Mouse (Mus musculus) MEL (cell line): Measurements from ENCODE around the gene Ptgis. TPM values are rescaled to one million over a fixed set of nuclear protein-coding genes. Genes with fewer than 3 reads are reported as not detected.

Experiments
- DNase-seq: peaks from one replicate; pipeline ENCODE4 v3.0.0; 2011; ENCODE audit warnings: low read depth, low spot score
- H3K27ac ChIP-seq: 2 replicates; pipeline ENCODE4 v1.5.1; 2012; ENCODE audit warnings: low read depth, mild to moderate bottlenecking, control low read depth, low read length, moderate library complexity; ENCODE audit not compliant: control insufficient read depth
- H3K27me3 ChIP-seq, 2 experiments: fragments of 150-350 bp in 1 of 2; sonication (generic) in 1 of 2; 2 replicates each; pipeline ENCODE4 v1.6.1; 2012; ENCODE audit warnings: low read length in 2 of 2, mild to moderate bottlenecking in 2 of 2, improper control_type of control experiment in 1 of 2, moderate library complexity in 1 of 2; ENCODE audit not compliant: insufficient read depth in 2 of 2, control insufficient read depth in 1 of 2
- H3K36me3 ChIP-seq, 2 experiments: 2 replicates each; pipeline ENCODE4 v1.6.1; 2012 to 2014; ENCODE audit warnings: low read length in 2 of 2, improper control_type of control experiment in 1 of 2, inconsistent platforms in 1 of 2, mild to moderate bottlenecking in 1 of 2; ENCODE audit not compliant: insufficient read depth in 2 of 2, control insufficient read depth in 1 of 2
- H3K4me1 ChIP-seq, 2 experiments: fragments of 150-350 bp in 1 of 2; sonication (generic) in 1 of 2; 2 replicates each; pipeline ENCODE4 v1.6.1; 2012; ENCODE audit warnings: low read length in 2 of 2, improper control_type of control experiment in 1 of 2, mild to moderate bottlenecking in 1 of 2; ENCODE audit not compliant: insufficient read depth in 2 of 2, control insufficient read depth in 1 of 2
- H3K4me3 ChIP-seq, 2 experiments: fragments of 150-350 bp in 1 of 2; sonication (generic) in 1 of 2; 2 replicates each; pipeline ENCODE4 v1.5.1; 2012; ENCODE audit warnings: low read depth in 2 of 2, low read length in 2 of 2, mild to moderate bottlenecking in 2 of 2, moderate library complexity in 2 of 2, control low read depth in 1 of 2, improper control_type of control experiment in 1 of 2; ENCODE audit not compliant: control insufficient read depth in 1 of 2, insufficient read depth in 1 of 2
- H3K79me2 ChIP-seq: 2 replicates; pipeline ENCODE4 v1.6.1; 2012; ENCODE audit warnings: mild to moderate bottlenecking, low read length, moderate library complexity; ENCODE audit not compliant: control insufficient read depth, poor library complexity, insufficient read depth
- H3K9ac ChIP-seq: 2 replicates; pipeline ENCODE4 v1.6.1; 2012; ENCODE audit warnings: low read depth, mild to moderate bottlenecking, control low read depth, low read length, moderate library complexity; ENCODE audit not compliant: control insufficient read depth, poor library complexity, severe bottlenecking
- H3K9me3 ChIP-seq: fragments of 150-350 bp; sonication (generic); replicated peaks from 2 replicates; pipeline ENCODE4 v1.6.1; 2012; ENCODE audit warnings: mild to moderate bottlenecking, low read length, improper control_type of control experiment, moderate library complexity; ENCODE audit not compliant: insufficient read depth
- BHLHE40 ChIP-seq: IDR thresholded peaks from 2 replicates; pipeline ENCODE4 v1.6.1; 2012; ENCODE audit warnings: low read depth, mild to moderate bottlenecking, inconsistent platforms, low read length, improper control_type of control experiment, borderline replicate concordance
- CHD1 ChIP-seq: IDR thresholded peaks from 2 replicates; pipeline ENCODE4 v1.6.1; 2012; ENCODE audit warnings: low read depth, mild to moderate bottlenecking, inconsistent platforms, low read length, improper control_type of control experiment
- CHD2 ChIP-seq: IDR thresholded peaks from 2 replicates; pipeline ENCODE4 v1.6.1; 2011; ENCODE audit warnings: low read length, improper control_type of control experiment
- E2F4 ChIP-seq: IDR thresholded peaks from 2 replicates; pipeline ENCODE4 v1.6.1; 2011; ENCODE audit warnings: low read depth, low read length, improper control_type of control experiment, borderline replicate concordance
- ELF1 ChIP-seq: IDR thresholded peaks from 2 replicates; pipeline ENCODE4 v1.6.1; 2014; ENCODE audit warnings: low read depth, mild to moderate bottlenecking, inconsistent platforms, low read length, improper control_type of control experiment, moderate library complexity
- GABPA ChIP-seq: IDR thresholded peaks from 2 replicates; pipeline ENCODE4 v1.6.1; 2012; ENCODE audit warnings: low read depth, mild to moderate bottlenecking, inconsistent platforms, low read length, improper control_type of control experiment, moderate library complexity
- MAFK ChIP-seq: IDR thresholded peaks from 2 replicates; pipeline ENCODE4 v1.6.1; 2011; ENCODE audit warnings: low read depth, mild to moderate bottlenecking, low read length, improper control_type of control experiment, borderline replicate concordance
- MEF2A ChIP-seq: IDR thresholded peaks from 2 replicates; pipeline ENCODE4 v1.6.1; 2014; ENCODE audit warnings: low read depth, mild to moderate bottlenecking, inconsistent platforms, low read length, improper control_type of control experiment; ENCODE audit not compliant: poor library complexity, insufficient replicate concordance, severe bottlenecking; ENCODE audit errors: extremely low read depth
- POLR2A ChIP-seq, 2 experiments: IDR thresholded peaks; 2 replicates each; pipeline ENCODE4 v1.6.1; 2011 to 2012; ENCODE audit warnings: low read length in 2 of 2, mild to moderate bottlenecking in 2 of 2, control low read depth in 1 of 2, improper control_type of control experiment in 1 of 2, low read depth in 1 of 2, moderate library complexity in 1 of 2; ENCODE audit not compliant: control insufficient read depth in 1 of 2, insufficient read depth in 1 of 2, poor library complexity in 1 of 2
- POLR2AphosphoS5 ChIP-seq: IDR thresholded peaks from 2 replicates; pipeline ENCODE4 v1.6.1; 2012; ENCODE audit warnings: low read depth, borderline replicate concordance, mild to moderate bottlenecking, inconsistent platforms, low read length, moderate library complexity, mixed read lengths
- RCOR1 ChIP-seq: IDR thresholded peaks from 2 replicates; pipeline ENCODE4 v1.6.1; 2012; ENCODE audit warnings: low read depth, mild to moderate bottlenecking, inconsistent platforms, low read length, improper control_type of control experiment
- SIN3A ChIP-seq: IDR thresholded peaks from 2 replicates; pipeline ENCODE4 v1.6.1; 2012; ENCODE audit warnings: low read length, improper control_type of control experiment, inconsistent platforms
- TAL1 ChIP-seq: IDR thresholded peaks from 2 replicates; pipeline ENCODE4 v1.6.1; 2012; ENCODE audit warnings: mild to moderate bottlenecking, inconsistent platforms, low read length, moderate library complexity, mixed read lengths
- TCF12 ChIP-seq: IDR thresholded peaks from 2 replicates; pipeline ENCODE4 v1.6.1; 2014; ENCODE audit warnings: low read depth, mild to moderate bottlenecking, inconsistent platforms, low read length, improper control_type of control experiment, moderate library complexity
- UBTF ChIP-seq: IDR thresholded peaks from 2 replicates; pipeline ENCODE4 v1.6.1; 2012; ENCODE audit warnings: low read depth, mild to moderate bottlenecking, inconsistent platforms, low read length, improper control_type of control experiment, moderate library complexity, borderline replicate concordance; ENCODE audit not compliant: insufficient read depth
- ZKSCAN1 ChIP-seq: IDR thresholded peaks from 2 replicates; pipeline ENCODE4 v1.6.1; 2012; ENCODE audit warnings: low read depth, mild to moderate bottlenecking, inconsistent platforms, low read length, improper control_type of control experiment, moderate library complexity
- ZMIZ1 ChIP-seq: IDR thresholded peaks from 2 replicates; pipeline ENCODE4 v1.6.1; 2012; ENCODE audit warnings: low read depth, mild to moderate bottlenecking, inconsistent platforms, low read length, improper control_type of control experiment, moderate library complexity
- polyA plus RNA-seq, 2 experiments: library from polyadenylated mRNA; stranded (reverse) in 1 of 2; unstranded in 1 of 2; fragments of >175 nt in 1 of 2; fragments of >200 nt in 1 of 2; gene quantifications; 2 replicates each; pipeline versions ENCODE4 v1.2.1 to v1.2.4; 2012; ENCODE audit warnings: low replicate concordance in 2 of 2, low read depth in 1 of 2; ENCODE audit not compliant: insufficient read length in 2 of 2, insufficient read depth in 1 of 2, missing spikeins in 1 of 2
- total RNA-seq: library from RNA; depleted of rRNA; stranded (reverse); fragments of 300-350 nt; gene quantifications from 2 replicates; pipeline ENCODE4 v1.2.3, GENCODE M21; 2012

The Ptgis gene
- total and polyA plus RNA-seq, 3 experiments, result 7.3 to 12.7 TPM; not detected in 1

- no peak for TF ChIP-seq MAFK
- no peak for TF ChIP-seq E2F4
Observed at GRCm38 (mm10) chr2:167189291-167190075, 50.9 kb downstream of the Ptgis start (continued).

DNA sequence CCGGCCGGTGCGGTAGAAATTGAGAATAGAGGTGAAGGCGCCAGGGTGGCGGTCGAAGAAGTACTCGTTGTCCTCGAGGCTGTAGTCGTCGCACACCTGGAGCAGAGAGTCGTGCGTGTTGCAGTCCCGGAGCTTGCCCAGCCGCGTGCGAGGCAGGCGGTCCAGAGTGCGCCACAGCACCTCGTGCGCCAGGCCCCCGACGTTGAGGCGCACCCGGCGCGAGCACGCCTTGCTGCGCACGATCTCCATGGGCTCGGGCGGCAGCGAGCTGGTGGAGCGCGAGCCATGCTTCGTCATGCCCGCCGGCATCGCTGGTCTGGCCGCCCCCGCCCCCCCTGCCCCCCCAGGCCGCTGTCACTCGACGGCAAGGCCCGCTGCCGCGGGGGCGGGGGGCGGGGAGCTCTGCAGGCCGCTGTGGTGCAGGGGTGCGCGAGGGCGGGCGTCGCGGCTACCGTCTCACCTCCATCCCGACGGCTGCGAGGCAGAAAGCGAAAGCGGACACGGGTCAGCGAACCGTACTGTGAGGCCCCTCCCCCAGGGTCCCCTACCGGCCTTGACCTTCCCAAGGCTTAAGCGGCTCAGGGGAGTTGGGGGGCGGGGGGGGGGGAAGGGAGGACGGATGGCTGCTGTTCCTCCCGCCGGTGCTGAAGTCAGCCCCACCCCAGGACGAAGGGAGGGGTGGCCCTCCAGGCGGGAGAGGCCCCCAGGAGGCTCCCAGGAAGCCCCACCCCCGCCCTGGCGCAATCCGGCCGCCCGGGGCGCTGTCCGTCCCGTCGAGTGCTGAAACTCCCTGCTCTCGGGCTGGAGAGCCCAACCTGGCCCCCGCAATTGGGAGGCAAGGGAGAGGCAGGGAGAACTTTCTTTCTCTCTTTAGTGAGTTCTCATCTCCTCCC lies 51.8 kb downstream of the Ptgis start:
- no peaks in the 10 kb centered on the region for H3K36me3 ChIP-seq
- no peak overlapping the region for H3K4me3 ChIP-seq
- no peaks in the 10 kb centered on the region for H3K27me3 ChIP-seq
- no peak overlapping the region for H3K27ac ChIP-seq
- H3K4me1 ChIP-seq, result no peaks in the 10 kb centered on the region
- H3K9ac ChIP-seq, result no peak overlapping the region
- no peaks in the 10 kb centered on the region for H3K79me2 ChIP-seq
- DNase-seq, result no peak
- no peak for TF ChIP-seq SIN3A
- TF ChIP-seq CHD2, result no peak
- no peak for TF ChIP-seq ELF1
- TF ChIP-seq POLR2A (IDR thresholded peaks at IDR 0.05; ENCODE audit: control insufficient read depth in 1 of 2, insufficient read depth in 1 of 2, low read depth in 1 of 2, low read length in 2 of 2, poor library complexity in 1 of 2), result no peak
- TF ChIP-seq MEF2A, result no peak
- TF ChIP-seq UBTF, result no peak
- TF ChIP-seq BHLHE40, result no peak
- TF ChIP-seq ZMIZ1, result no peak
- TF ChIP-seq CHD1, result no peak
- no peak for TF ChIP-seq E2F4
- no peak for TF ChIP-seq ZKSCAN1
- TF ChIP-seq TAL1, result no peak
- no peak for TF ChIP-seq GABPA
- no peak for TF ChIP-seq RCOR1
- no peak for TF ChIP-seq MAFK
- no peak for TF ChIP-seq POLR2AphosphoS5
- no peak for TF ChIP-seq TCF12
- no peaks in the 10 kb centered on the region for H3K9me3 ChIP-seq
